Mouse (Mus musculus): ENCODE measurements around the gene Gm3285. TPM values are rescaled to one million over a fixed set of nuclear protein-coding genes. Genes with fewer than 3 reads are reported as not detected.

Gm3285 gene
- polyA plus RNA-seq, 1 experiment = not detected

DNA sequence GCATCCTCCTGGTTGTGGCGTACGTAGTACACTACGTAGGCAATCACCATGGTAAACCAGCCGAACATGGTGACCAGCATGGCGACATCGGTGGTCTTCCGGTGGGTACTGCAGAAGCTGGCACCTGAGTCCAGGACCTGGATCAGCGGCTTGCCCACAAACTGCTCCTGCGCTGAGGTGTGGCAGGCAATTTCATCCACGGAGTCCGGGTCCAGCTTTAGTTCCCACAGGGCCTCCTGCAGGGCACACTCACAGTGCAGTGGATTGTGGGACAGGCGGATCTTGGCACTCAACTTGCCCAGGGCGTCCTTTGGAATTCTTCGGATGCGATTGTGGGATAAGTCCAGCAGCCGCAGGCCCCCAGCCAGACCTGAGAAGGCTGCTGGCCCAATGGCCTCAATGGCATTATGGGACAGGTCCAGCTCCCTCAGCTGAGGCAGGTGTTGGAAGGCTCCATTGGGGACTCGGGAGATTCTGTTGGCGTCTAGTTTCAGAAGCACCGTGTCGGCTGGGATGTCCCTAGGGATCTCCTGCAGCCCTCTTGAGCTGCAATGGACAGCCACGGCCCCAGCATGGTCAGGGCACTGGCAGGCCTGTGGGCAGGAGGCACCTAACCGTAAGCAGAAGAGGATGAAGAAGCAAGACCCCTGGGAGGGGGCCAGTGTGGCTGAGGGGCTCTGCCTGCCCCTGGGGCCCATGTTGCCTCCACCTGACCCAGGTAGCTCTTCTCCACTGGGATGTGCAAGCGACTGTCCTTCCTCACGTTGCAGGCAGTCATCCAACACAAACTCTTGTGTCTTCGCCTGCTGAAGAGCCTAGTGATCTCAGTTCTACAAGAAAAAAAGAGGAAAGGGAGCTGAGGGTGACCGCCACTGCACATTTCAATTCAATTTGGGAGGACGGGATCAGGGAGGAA is 39.4 kb downstream of the Gm3285 start:
- DNase-seq (ENCODE audit: low read depth) = no peak
- TF ChIP-seq POLR2A (IDR thresholded peaks at IDR 0.05; ENCODE audit: borderline replicate concordance, extremely low read depth, insufficient read depth, insufficient read length, poor library complexity, severe bottlenecking) (no peak), CTCF (IDR thresholded peaks at IDR 0.05; ENCODE audit: borderline replicate concordance, extremely low read depth, insufficient read depth, insufficient read length) (no peak)

GRCm38 (mm10) chr10:77901871-77902210 is 40.1 kb downstream of the Gm3285 start:
- TF ChIP-seq POLR2A (IDR thresholded peaks at IDR 0.05; ENCODE audit: borderline replicate concordance, extremely low read depth, insufficient read depth, insufficient read length, poor library complexity, severe bottlenecking) (no peak), CTCF (IDR thresholded peaks at IDR 0.05; ENCODE audit: borderline replicate concordance, extremely low read depth, insufficient read depth, insufficient read length) (no peak)
- DNase-seq (ENCODE audit: low read depth) = no peak

GRCm38 (mm10) chr10:77902211-77902893 is 40.6 kb downstream of the Gm3285 start, which contains the start of gene Lrrc3:
Gene Lrrc3 (minus strand): TSS chr10:77902536.
- peak; percentile 27; the same call in 1 of the 2 replicates for TF ChIP-seq CTCF (IDR thresholded peaks at IDR 0.05; ENCODE audit: borderline replicate concordance, extremely low read depth, insufficient read depth, insufficient read length)
- 0 out of 2 replicates have a peak, but pooled peaks have one; percentile 18 for TF ChIP-seq POLR2A (IDR thresholded peaks at IDR 0.05; ENCODE audit: borderline replicate concordance, extremely low read depth, insufficient read depth, insufficient read length, poor library complexity, severe bottlenecking)
- peak; percentile 80 for DNase-seq (ENCODE audit: low read depth)

DNA sequence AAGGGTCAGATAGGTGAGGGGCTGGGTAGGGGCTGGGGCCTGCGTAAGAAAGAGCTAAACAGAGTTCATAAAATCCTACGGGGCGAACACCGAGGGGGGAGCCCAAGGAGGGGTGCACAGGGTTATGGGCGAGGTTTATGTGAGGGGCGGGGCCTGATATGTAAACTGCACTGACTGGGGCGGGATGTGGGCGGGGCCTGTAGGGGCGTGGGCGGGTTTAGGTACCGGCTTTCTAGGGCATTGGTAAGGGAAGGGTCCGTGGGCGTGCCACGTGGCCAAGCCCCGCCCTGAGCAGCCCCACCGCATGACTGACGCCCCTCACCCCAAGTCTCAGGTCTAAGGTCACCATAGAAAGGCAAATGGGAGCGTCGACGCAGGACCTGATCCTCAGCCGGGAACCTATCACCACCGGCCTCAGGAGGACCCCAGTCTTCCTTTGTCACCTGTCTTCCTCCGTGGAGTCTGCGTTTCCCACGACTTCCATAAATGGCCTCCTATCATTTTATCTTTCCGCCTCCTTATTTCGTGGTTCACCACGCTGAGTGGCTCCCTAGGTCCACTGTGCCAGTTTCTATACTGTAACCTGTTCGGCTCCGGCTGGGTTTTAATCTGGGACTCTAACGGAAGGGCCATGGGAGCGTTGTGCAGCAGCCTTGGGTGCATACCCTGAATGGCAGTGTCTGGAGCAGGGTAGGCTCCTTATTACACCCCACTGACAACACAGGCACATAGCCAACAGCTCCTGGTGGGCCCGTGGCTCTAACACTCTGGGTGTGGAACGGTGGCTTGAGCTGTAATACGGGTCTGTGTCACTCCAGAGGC is 41.3 kb downstream of the Gm3285 start:
- no peak for TF ChIP-seq CTCF (IDR thresholded peaks at IDR 0.05; ENCODE audit: borderline replicate concordance, extremely low read depth, insufficient read depth, insufficient read length)
- TF ChIP-seq POLR2A (IDR thresholded peaks at IDR 0.05; ENCODE audit: borderline replicate concordance, extremely low read depth, insufficient read depth, insufficient read length, poor library complexity, severe bottlenecking) = no peak
- peak; percentile 93 for DNase-seq (ENCODE audit: low read depth)

Other genes with a start within 250 kb of the Gm3285 start
- 56.9 and 57.7 TPM in 2 replicates for gene Ube2g2, start 239.7 kb upstream of the Gm3285 start, polyA plus RNA-seq (2012; rRNA removed)
- gene Tspear, start 175.4 kb upstream of the Gm3285 start, polyA plus RNA-seq (2012; rRNA removed) = 1.5 and 1.6 TPM in 2 replicates
- not detected in 2 replicates for gene Gm19402, start 171.2 kb upstream of the Gm3285 start, polyA plus RNA-seq (2012; rRNA removed)
- gene Gm9508, start 164.7 kb upstream of the Gm3285 start, polyA plus RNA-seq (2012; rRNA removed) = not detected in 2 replicates
- gene Gm10272, start 155.3 kb upstream of the Gm3285 start, polyA plus RNA-seq (2012; rRNA removed) = not detected in 2 replicates
- not detected in 2 replicates for gene Gm10024, start 150.5 kb upstream of the Gm3285 start, polyA plus RNA-seq (2012; rRNA removed)
- gene Gm10142, start 146.2 kb upstream of the Gm3285 start, polyA plus RNA-seq (2012; rRNA removed) = not detected in 2 replicates
- not detected in 2 replicates for gene Krtap12-1, start 141.4 kb upstream of the Gm3285 start, polyA plus RNA-seq (2012; rRNA removed)
- not detected in 2 replicates for gene Gm10100, start 135.5 kb upstream of the Gm3285 start, polyA plus RNA-seq (2012; rRNA removed)
- gene Gm18596, start 119.3 kb upstream of the Gm3285 start, polyA plus RNA-seq (2012; rRNA removed) = not detected in 2 replicates
- not detected in 2 replicates for gene Gm9736, start 110.6 kb upstream of the Gm3285 start, polyA plus RNA-seq (2012; rRNA removed)
- gene Gm3233, start 102.3 kb upstream of the Gm3285 start, polyA plus RNA-seq (2012; rRNA removed) = not detected in 2 replicates
- gene Gm3238, start 90.7 kb upstream of the Gm3285 start, polyA plus RNA-seq (2012; rRNA removed) = not detected in 2 replicates
- gene Gm7138, start 85.0 kb upstream of the Gm3285 start, polyA plus RNA-seq (2012; rRNA removed) = not detected in 2 replicates
- not detected in 2 replicates for gene Gm3250, start 79.4 kb upstream of the Gm3285 start, polyA plus RNA-seq (2012; rRNA removed)
- not detected in 2 replicates for gene Gm7137, start 73.8 kb upstream of the Gm3285 start, polyA plus RNA-seq (2012; rRNA removed)
- not detected in 2 replicates for gene Gm9639, start 66.9 kb upstream of the Gm3285 start, polyA plus RNA-seq (2012; rRNA removed)
- not detected in 2 replicates for gene Gm19668, start 62.8 kb upstream of the Gm3285 start, polyA plus RNA-seq (2012; rRNA removed)
- not detected in 2 replicates for gene Gm9507, start 50.1 kb upstream of the Gm3285 start, polyA plus RNA-seq (2012; rRNA removed)
- 0.14 TPM in 1 of 2 replicates, not detected in the other for gene Gm2696, start 47.3 kb upstream of the Gm3285 start, polyA plus RNA-seq (2012; rRNA removed)
- not detected in 2 replicates for gene Krtap10-4, start 34.9 kb upstream of the Gm3285 start, polyA plus RNA-seq (2012; rRNA removed)
- not detected in 2 replicates for gene Krtap10-10, start 26.0 kb upstream of the Gm3285 start, polyA plus RNA-seq (2012; rRNA removed)
- gene Gm36176, start 15.2 kb upstream of the Gm3285 start, polyA plus RNA-seq (2012; rRNA removed) = not detected in 2 replicates
- 0.10 TPM in 1 of 2 replicates, not detected in the other for gene Gm10318, start 9.1 kb upstream of the Gm3285 start, polyA plus RNA-seq (2012; rRNA removed)
- 9.5 and 15.3 TPM in 2 replicates for gene Lrrc3, start 40.6 kb downstream of the Gm3285 start, polyA plus RNA-seq (2012; rRNA removed)
- 6.3 and 6.5 TPM in 2 replicates for gene Trpm2, start 108.6 kb downstream of the Gm3285 start, polyA plus RNA-seq (2012; rRNA removed)
- 54.5 and 68.2 TPM in 2 replicates for gene 1810043G02Rik, start 116.5 kb downstream of the Gm3285 start, polyA plus RNA-seq (2012; rRNA removed)
- 146 and 161 TPM in 2 replicates for gene Pfkl, start 148.1 kb downstream of the Gm3285 start, polyA plus RNA-seq (2012; rRNA removed)
- gene Dnmt3l, start 180.0 kb downstream of the Gm3285 start, polyA plus RNA-seq (2012; rRNA removed) = not detected in 2 replicates
- 0.55 and 0.74 TPM in 2 replicates for gene Aire, start 181.6 kb downstream of the Gm3285 start, polyA plus RNA-seq (2012; rRNA removed)
- gene Icosl, start 207.3 kb downstream of the Gm3285 start, polyA plus RNA-seq (2012; rRNA removed) = 1.2 and 1.3 TPM in 2 replicates

Data from brain, embryonic 14.5 days (tissue).